Mouse (Mus musculus) liver, adult 2 months (tissue): ENCODE results near the gene Tyro3.

Experiments used
- CTCF ChIP-seq: fragments of 200-500 bp; IDR thresholded peaks from 2 replicates; pipeline ENCODE4 v1.5.1; 2011; ENCODE audit warnings: low read depth, low read length, control low read depth
- POLR2A ChIP-seq: fragments of 200-500 bp; IDR thresholded peaks from 2 replicates; pipeline ENCODE4 v1.6.1; 2011; ENCODE audit warnings: low read length, control low read depth; ENCODE audit not compliant: insufficient read depth; ENCODE audit errors: extremely low read depth

DNA sequence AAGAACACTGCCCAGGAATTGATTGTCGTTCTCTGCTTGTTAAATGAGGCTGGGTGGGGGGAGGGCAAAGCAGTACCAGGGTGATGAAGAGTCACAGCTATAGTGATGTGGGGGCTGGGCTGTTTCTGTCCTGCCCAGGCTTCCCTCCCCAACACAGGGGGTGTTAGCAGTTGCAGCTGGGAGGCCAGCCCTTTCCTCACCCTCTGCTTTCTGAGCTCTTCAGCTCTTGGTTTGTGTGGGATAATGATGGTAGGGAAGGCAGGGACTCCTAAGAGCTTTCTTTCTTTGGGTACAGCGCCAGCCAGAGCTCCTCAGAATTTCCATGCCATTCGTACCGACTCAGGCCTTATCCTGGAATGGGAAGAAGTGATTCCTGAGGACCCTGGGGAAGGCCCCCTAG, 10.9 kb downstream of the Tyro3 start:
- no peak for TF ChIP-seq CTCF
- TF ChIP-seq POLR2A, result no peak
